Mouse (Mus musculus) liver, postnatal 0 days (tissue): Measurements from ENCODE around the gene Ilvbl.

Source experiments
- CTCF ChIP-seq: sonication (generic); IDR thresholded peaks from 2 replicates; pipeline ENCODE4 v1.5.1; 2016; ENCODE audit warnings: antibody characterized with exemption, low read depth
- EP300 ChIP-seq: IDR thresholded peaks from 2 replicates; pipeline ENCODE4 v1.6.1; 2016; ENCODE audit warnings: antibody characterized with exemption, low read depth, mild to moderate bottlenecking

DNA sequence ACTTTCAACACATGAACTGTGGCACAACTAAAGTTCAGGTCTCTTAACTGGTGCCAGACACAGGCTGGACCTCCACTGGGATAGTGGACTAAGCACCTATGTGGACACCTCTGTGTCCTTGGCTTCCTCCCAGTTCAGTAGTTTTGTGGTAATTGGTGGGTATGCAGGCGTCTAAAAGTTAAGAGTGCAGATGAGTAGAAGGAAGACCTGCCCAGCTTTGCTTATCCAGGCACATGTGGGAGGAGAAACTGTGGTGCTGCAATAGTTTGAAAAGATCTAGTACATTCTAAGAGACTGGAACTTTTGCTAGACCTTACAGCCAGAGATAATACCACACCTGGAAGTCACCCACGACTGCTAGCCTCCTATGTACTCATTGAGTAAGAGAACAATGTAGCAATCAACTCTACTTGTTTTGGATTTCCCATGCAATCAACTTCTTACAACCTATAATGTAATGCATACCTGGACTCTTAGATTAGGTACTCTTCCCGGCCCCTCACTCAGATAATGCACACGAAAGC lies 18.8 kb downstream of the Ilvbl start:
- TF ChIP-seq CTCF (no peak), EP300 (no peak)
